Mouse (Mus musculus) CD4-positive, CD25-positive, alpha-beta regulatory T cell, adult 2 months (primary cell): ENCODE results near the gene Spryd3.
"Not testable (repeated sequence)": the region's sequence is repeated elsewhere in the genome, so short reads cannot be mapped to it uniquely, and the experiment has no call there.

Experiments used
- DNase-seq: peaks from one replicate; pipeline ENCODE4 v3.0.0-alpha.2; 2012; ENCODE audit warnings: low read depth, low spot score

Gene Spryd3

DNA sequence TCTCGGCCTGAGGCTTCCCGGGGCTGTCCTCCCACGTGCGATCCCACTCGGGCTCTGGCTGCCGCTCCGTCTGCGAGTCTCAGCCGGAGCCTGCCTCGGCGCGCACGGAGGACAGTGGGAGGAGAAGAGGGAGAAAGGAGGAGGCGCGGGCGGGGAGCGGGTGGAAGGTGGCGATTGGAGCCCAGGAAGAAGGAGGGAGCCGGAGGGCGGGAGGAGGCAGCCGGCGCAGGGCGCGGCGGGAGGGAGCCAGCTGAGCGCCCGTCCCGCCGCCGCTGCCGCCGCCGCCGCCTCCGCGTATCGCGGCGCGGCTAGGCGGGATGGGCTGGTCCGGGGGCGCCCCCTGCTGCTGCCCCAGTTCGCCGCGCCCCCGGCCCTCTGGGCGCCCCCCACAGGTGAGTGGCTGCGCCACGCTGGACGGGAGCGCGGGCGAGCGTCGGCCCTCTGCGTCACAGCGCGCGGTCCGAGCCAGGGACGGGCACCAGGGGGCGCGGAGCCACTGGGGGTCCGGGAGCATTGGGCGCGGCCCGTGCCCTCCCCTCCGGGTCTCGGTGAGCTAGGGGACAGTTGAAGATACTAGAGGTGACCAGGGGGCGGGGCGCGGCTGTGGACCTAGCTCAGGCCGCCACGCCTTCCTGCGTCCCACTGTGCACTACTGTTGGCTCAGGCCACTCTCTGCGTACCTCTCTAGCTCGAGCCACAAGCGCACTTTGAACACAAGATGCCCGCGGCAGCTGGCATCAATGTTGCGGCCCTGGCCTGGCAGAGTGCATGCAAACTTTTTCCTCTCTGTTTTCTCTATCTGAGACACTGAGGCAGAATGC is 35.7 kb downstream of the Spryd3 start, which contains the start of gene Tns2:
Tns2 (plus strand) TSS at position 253 of the 821 bp plus-strand sequence.
- DNase-seq = peak; percentile 69

DNA sequence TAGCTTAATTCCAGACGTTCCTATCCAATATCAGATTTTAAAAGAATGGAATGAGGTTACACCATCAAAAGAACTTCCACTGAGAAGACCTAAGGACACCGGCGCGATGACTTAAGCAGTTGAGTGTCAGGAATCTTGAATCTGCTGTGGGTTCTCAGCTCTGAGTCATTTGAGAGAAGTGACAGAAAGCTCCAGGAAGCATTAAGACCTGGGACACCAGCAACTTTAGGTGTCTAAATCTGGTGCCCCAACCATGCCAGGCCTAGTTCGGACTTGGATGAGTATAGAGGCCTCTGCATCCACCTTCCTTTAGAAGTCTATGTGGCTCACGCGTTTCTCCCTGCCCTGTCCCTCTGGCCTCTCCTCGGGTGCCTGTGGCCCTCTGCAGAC is 36.3 kb downstream of the Spryd3 start:
- no peak for DNase-seq

DNA sequence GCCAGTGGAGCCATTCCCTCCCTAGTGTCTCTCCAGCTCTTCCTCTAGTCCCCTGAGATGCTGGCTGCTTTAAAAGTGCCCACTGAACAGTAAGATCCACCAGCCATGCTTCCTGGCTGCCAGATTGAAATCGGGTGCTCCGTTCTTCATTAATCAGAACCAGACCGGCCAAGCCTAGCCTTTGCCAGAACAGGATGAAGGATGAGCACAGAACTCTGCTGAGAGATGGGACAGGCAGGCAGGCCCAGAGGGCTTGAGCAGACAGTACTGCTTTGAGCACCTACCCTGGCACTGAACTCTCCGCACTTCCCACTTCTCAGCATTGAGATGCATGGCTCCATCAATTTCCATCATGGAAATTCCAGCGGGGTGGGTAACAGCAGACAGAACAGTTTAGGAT is 36.8 kb downstream of the Spryd3 start:
- no peak for DNase-seq

DNA sequence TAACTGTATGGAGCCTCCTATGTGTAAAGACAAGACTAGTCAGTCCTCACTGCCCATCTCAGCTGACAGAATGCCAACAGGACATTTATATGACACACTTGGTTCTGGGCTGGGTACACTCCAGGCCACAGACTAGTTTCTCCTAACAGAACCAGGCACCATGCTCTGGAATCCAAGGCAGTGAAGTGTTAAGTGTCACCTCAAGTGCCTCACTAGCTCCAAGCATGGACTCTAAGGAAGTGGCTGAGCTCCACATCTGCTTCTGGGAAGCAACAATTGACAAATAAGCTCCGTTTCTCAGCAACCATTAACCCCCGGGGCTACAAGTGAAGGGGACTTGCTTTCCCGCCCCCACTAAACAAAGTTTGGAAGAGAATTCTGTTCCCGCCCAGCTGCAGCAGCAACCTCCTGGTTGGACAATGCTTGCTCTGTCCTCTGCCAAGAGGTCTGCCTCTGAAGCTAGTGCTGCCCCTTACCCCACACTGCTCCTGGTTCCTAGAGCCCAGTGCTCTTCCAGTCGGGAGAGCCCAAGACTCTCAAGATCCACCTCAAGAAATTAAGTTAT is 38.0 kb downstream of the Spryd3 start:
- no peak for DNase-seq

DNA sequence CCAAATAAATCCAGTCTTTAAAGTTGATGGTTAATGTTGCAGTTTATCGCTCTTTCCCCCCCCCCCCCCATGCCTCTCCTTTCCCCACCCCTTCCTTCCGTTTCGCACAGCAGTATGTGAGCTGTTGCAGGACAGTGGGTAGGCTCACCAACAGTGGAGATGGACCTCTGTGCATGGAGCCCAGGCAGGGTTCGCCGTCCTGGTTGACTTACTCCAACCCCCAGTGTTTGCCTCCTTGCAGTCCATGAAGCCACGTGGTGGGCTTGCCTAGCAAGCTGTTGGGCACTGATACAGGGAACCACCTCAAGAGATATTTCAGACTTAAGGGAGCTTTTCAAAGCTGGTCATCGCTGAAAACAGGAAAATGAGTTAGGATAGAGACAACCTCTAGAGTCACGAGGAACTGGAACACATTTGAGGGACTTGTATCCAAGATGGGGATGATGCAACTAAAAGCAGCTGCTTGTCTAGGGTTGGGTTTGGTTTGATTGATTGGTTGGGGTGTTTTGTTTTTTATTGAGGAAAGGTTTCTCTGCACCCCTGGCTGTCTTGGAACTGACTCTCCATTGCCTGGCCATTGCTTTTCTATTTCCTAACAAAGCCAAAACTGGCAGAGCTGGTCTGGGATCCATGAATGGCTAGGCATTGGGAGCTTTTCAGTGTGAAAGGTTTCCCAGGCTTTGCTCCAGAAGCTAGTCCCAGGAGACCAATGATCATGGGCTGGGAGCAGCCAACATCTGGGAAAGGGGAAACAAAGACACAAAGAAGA is 38.7 kb downstream of the Spryd3 start:
- DNase-seq = no peak

DNA sequence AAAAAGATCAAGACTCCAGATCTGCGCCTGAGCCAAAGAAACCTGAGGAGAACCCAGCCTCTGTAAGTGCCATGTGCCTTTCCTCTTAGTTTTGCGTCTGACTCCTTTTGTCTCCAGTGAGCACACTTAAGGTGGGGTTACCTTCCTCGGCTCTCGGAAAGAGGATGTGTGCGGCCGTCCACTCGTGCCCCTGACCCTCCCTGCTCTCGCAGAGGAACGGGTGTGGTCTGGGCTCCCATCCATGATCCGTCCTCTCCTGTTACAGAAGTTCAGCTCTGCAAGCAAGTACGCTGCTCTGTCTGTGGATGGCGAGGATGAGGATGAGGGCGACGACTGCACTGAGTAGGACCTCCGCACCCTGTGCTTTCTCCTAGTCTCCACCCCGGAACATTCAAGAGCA is 41.0 kb downstream of the Spryd3 start:
- DNase-seq = no peak

DNA sequence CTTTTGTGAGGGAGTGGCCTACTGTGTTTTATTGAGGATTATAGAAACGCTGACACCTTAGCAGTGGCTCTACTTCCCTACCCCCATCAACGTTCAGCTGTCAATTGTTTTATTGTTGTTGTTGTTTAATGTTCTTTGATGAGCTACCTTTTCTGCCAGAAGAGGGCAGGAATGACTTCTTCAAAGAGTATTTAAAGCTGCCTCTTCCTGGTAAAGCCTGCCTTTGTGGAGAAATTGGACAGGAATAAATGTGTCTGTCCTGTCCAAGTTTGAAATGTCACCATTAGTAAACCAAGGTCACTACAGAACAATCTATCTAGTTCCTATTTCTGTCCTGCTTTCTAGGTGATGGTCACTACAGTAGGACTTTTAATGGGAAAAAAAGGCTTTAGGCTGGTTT is 41.9 kb downstream of the Spryd3 start:
- DNase-seq = no peak

DNA sequence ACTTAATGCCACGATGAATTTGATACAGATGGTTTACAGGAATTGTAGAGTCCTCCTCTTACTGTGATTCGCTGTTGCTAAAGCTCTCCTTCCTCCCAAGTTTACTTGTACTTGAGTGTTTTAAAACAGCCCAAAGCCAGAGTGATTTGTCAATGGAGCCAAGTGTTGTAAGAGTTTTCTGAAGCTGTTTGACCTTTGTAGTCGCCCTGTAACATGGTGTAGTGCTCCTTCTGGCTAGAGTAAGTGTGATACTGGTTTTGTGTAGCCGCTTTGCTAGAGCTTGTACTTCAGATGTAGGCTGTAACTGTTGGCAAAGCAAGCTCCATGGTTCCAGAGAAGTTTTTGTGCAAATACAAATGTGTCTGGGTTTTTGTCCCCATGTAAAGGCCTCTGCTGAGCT is 43.8 kb downstream of the Spryd3 start:
- DNase-seq = no peak

DNA sequence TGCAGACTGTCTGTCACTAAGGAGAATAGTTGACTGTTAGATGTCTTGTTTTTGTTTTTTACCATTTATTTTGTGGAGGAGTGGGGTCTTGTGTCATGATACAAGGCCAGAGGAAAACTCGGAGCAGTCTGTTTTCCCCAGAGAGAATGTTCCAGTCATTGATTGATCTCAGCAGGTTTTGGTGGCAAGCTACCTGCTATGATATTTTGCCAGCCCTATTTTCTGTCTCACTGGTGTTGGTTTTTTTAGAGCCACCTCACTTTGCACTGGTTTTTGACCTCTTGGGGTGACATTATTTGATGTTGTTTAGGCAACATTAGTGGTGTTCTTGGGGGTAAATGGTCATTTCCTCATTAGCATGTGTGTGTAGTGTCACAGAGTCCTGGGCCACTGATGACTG is 44.3 kb downstream of the Spryd3 start:
- DNase-seq = no peak

DNA sequence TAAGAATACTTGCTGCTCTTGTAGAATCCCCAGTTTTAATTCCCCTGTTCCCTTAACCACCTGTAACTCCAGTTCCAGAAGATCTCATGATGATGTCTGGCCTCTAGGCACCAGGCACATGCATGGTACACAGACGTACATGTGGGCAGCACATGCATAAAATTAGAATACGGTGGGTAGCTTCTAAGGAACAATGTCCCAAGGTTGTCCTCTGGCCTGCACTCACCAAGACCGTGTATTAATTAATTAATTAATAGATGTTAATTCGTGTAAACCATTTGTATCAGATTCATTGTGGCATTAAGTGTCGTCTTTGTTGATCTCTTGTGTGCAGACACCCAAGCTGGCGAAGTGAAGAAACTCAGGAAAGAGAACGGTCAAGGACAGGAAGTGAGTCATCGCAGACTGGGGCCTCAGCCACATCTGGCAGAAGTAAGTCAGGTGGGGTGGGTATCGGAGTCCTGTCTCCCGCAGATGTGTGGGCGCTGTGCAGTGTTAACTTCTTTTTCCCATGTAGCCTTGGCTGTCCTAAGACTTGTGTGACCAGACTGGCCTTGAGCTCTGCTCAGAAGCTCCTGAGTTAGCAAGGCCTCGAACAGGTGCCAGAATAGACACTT is 44.9 kb downstream of the Spryd3 start:
- peak; percentile 35 for DNase-seq

DNA sequence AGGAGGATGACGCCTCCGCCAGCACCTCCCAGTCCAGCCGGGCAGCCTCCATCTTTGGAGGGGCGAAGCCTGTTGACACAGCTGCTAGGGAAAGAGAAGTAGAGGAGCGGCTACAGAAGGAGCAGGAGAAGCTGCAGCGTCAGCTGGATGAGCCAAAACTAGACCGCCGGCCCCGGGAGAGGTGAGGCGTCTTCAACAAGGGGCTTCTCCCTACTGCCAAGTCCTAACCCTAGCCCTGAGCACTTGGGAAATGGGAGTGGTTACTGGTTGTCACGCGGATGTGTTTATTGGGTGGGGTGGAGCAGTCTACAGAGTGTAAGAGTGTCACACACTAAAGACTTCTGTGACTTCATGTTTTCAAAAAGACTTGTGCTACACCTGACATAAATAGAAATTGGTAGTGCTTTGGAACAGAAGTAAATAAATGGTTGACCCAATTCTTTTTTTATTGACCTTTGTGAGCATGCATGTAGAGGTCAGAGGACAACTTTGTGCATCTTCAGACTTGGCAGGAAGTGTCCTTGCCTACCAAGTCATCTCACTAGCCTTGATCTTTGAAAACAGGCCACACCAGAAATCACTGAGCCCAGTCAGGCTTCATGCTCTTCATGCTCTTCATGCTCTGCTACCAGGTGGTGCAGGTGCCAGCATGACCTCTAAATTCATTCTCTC is 46.0 kb downstream of the Spryd3 start:
- no peak for DNase-seq

DNA sequence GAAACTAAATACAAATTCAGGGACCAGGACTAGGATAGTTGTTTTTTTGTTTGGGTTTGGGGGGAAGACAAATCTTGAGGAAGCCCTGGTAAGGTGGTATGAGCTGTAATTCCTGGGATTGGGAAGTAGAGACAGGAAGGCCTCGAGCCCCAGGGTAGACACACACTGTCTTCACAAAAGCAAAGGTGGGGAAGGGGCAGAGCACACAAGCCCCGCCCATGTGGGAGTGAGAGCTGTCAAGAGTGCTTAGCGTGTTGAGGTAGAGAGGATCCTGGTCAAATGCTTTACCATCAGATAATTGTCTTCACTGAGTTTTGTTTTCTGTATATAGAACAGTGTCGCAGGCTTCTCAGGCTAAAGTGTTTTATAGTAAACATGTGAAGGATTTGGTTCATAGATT is 53.0 kb downstream of the Spryd3 start:
- DNase-seq = no peak

DNA sequence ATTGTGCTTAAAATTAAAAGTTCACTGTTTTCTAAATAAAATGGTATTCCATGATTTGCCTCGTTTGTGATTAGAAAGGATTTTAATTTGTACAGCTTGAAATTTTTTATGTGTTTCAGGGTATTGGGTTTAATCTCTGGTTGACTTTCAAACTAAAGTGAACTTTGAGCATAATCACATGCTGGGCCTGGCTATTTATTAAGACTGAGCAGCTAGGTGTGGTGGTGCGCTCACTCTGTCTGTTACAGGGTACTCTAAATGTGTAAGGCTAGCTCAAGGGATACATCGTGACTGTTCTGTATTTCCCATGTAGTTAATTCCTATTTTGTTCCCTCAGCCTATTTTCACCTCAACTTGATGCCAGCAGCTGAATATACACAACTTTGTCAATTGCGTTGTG is 53.9 kb downstream of the Spryd3 start:
- no peak for DNase-seq

DNA sequence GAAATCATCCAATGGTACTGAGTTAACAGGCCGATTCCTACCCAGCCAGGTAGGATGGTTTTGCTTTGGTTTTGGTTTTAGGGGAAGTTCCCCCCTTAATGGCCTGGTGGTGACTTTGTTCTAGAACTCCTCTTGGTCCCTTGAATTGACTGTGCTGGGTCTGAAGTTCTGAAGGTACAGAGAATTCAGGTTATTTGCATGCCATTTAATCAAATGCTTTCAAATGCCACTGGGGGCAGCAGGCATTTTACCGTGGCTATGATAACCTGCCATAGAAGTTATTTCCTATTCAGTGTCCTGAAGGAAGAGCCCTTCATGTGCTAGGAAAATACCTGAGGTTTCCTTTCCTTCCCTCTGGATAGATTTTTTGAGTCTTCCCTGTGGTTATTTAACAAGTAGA is 55.6 kb downstream of the Spryd3 start:
- DNase-seq = no peak

DNA sequence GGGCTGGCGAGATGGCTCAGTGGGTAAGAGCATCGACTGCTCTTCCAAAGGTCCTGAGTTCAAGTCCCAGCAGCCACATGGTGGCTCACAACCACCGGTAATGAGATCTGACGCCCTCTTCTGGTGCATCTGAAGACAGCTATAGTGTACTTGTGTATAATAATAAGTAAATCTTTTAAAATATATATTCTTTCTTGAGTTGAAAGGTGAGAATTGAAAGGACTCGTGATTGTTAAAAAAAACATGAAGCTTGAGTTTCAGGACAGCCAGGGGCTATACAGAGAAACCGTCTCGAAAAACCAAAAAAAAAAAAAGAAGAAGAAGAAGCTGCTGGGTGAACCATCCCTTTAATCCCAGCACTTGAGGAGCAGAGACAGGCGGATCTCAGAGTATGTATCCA is 56.1 kb downstream of the Spryd3 start:
- not testable (repeated sequence) for DNase-seq

DNA sequence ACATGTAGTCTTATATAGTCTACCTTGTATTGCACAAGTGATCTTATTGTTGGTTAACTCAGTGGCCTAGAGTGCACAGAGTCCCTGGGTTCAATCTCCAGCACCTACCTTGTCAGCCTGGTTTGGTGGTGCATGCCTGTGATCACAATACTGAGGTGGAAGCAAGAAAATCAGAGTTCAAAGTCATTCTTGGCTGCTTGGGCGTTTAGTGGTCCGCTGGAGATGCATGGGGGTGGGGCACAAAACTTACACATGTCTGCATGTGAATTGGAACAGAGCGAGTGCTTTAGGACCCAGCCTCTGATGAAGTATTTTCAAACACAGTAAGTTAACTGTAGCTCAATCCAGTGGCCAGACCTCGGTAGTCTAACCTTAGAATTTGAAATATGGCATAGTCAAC is 56.8 kb downstream of the Spryd3 start:
- DNase-seq = no peak

DNA sequence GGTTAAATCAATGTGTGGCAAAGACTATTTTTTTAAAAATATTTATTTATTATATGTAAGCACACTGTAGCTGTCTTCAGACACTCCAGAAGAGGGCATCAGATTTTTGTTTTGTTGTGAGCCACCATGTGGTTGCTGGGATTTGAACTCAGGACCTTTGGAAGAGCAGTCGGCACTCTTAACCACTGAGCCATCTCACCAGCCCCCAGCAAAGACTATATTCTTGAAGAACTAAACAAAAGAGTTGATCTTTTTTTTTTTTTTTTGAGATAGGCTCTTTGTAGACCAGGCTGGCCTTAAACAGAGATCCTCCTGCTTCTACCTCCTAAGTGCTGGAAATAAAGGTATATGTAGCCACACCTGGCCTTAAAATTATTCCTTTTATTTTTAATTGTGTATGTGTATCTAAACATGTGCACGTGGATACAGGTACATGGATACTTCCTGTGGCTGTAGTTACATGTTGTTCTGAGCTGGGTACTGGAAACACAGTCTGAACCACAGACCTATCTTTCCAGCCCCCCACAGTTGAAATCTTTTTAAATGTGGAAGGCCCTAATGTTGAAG is 58.8 kb downstream of the Spryd3 start:
- DNase-seq = no peak

DNA sequence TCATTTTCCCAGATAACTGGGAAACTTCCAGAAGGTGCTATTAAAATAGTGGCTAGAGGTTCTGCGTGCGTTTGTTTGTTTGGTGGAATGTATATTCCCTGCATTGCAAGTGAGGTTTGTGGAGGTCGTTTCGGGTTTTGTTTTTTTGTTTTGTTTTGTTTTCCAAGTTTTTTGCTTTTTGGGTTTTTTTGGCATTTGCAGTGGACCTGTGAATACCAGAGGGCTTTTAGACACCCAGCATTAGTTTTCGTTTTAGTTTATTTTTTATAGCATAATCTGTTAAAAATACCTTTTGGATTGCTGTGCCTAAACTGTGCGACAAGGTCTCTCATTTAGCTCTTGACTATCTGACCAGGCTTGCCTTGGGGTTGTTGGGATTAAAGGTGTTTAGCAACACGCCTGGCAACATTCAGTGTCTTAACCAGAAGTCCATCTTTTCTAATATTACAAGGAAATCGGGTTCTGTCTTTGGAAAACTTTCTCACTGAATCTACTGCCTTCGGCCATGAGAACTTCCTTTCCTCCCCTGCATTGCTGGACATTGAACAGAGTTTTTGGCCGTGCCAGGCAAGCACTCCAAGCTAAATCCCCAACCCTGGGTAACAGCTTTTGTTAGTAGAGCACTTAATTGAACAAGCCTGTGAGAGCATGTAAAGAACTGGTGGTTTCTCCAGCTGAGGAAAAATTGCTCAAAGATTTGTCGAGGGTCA is 61.0 kb downstream of the Spryd3 start:
- DNase-seq = no peak

DNA sequence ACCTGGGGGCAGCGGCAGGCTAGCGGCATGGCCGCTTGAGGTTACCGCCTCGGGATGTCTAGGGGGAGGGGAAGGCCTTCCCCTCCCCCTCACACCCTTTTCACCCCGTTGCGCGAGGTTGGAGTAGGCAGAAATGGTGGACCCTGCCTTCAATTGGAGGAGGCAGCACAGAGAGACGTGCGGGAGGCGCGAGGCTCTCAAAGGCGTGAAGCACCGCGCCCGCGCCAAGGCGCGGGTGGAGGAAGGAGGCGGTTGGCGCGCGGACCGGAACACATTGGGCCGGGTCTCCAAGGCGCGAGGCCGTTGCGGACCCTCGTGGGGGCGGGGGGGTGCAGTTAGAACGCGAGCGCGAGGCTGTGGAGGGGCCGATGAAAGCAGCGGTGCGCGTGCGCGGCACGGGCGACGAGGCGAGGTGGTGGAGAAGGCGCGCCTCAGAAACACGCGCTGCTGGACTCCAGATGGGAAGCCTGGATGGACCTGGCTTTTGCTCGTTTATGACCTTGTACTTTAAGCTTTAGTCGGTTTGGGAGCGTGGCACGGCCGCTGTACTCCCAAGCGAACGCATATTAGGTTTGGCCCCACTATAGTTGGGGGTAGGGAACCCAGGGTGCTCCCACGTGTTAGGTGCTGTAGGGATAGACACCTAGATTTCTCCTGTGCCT is 61.8 kb downstream of the Spryd3 start:
- DNase-seq = peak; percentile 73

DNA sequence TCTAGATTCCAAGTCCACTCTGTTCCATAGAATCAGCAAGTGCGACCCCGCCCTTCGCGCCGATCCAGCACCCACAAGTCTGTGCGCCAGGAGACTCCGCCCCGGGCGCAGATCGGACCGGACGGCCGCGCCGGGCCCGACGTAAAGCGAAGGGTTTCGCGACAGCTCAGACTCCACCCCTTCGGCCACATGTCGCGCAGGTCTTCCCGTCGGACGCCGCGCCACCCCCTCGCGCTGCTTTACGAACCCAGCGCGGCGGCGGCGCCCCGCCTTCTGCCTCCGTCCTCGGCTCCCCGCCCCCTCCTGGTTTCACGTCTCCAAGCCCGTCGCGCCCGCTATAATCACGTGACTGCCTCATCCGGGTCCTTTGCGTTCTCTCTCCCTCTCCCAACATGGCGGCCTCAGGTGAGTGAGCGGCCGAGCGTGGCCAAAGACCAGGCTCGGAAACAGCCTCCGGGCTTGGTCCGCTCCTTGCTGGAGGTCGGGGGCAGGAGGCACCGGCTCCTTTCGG is 62.4 kb downstream of the Spryd3 start, which contains the start of gene Eif4b:
Eif4b (plus strand) TSS at position 215 of the 511 bp plus-strand sequence.
- DNase-seq = peak; percentile 100
